In genomic region chr12:55075296-55075695, GRCm38 (mm10) we compare ENCODE assay signal across 25 mouse cellular contexts. TPM values are rescaled to one million over a fixed set of nuclear protein-coding genes. Genes with fewer than 3 reads are reported as not detected.
DNase-seq lines count a peak whose midpoint lies in the region; ATAC-seq lines count a peak whose summit lies in the region.
"Had no signal": no experiment of that assay in that cellular context is flagged by ENCODE, and none has a peak within 500 bp of the region (broad histone marks: within the 10 kb centered on the region; RNA-seq: fewer than 3 reads in every experiment).

No protein-coding gene starts in this region.

- ATAC-seq in activated CD4-positive, CD25-positive, alpha-beta regulatory T cell, adult 4 months: no peak
- no peak for ATAC-seq in heart, embryonic 11.5 days (replicated peaks; ENCODE audit: insufficient number of reproducible peaks, low FRiP score, low TSS enrichment)
- ATAC-seq: forebrain, embryonic 13.5 days; inflammation-experienced regulatory T-cells, adult 6 months; liver, embryonic 12.5 days; liver, postnatal 0 days; midbrain, embryonic 13.5 days had no signal

- peak; percentile 36 for DNase-seq in left cerebral cortex, postnatal 4 days
- DNase-seq in left cerebral cortex, adult 8-10 months (ENCODE audit: low spot score in 2 of 2): no peak
- DNase-seq in cerebellum, adult 18-20 months: peak; percentile 65 to 69
- peak; percentile 76 for DNase-seq in cerebellum, adult 9-11 months
- no peak for DNase-seq in lung, postnatal 10 days
- DNase-seq: adrenal gland, postnatal 10 days; gastrocnemius, postnatal 10 days; heart, postnatal 14 days; kidney, adult 8-10 months; kidney, postnatal 14 days; liver, postnatal 0 days; thymus, adult 18-20 months; thymus, postnatal 25 days had no signal

- 99% methylated on average over 2 of the region's 2 CpGs for WGBS in heart, embryonic 11.5 days (ENCODE audit: insufficient replicate concordance)

- H3K9ac ChIP-seq in heart, embryonic 11.5 days (ENCODE audit: low read depth, low read length): no peak overlapping the region
- H3K9ac ChIP-seq: forebrain, embryonic 13.5 days; hindbrain, embryonic 15.5 days; liver, embryonic 12.5 days; liver, postnatal 0 days; midbrain, embryonic 13.5 days; neural tube, embryonic 13.5 days; stomach, embryonic 15.5 days had no signal

- no peaks in the 10 kb centered on the region for H3K36me3 ChIP-seq in heart, embryonic 11.5 days (ENCODE audit: control insufficient read depth, insufficient read depth, low read length)
- H3K36me3 ChIP-seq: hindbrain, embryonic 15.5 days; midbrain, embryonic 13.5 days; neural tube, embryonic 13.5 days; stomach, embryonic 15.5 days had no signal

- no peak overlapping the region for H3K4me3 ChIP-seq in heart, embryonic 11.5 days (ENCODE audit: low read depth, low read length)
- H3K4me3 ChIP-seq: forebrain, embryonic 13.5 days; hindbrain, embryonic 10.5 days; hindbrain, embryonic 15.5 days; left cerebral cortex, adult 2 months; liver, embryonic 12.5 days; midbrain, embryonic 13.5 days; neural tube, embryonic 13.5 days; stomach, embryonic 15.5 days had no signal

- peaks cover 2% of the 10 kb centered on the region; the same call in 1 of the 2 replicates for H3K4me1 ChIP-seq in heart, embryonic 11.5 days (ENCODE audit: control insufficient read depth, insufficient read depth, low read length)
- H3K4me1 ChIP-seq: stomach, embryonic 15.5 days had no signal

- no peak overlapping the region for H3K27ac ChIP-seq in heart, embryonic 11.5 days (ENCODE audit: low read depth, low read length)
- H3K27ac ChIP-seq: forebrain, embryonic 13.5 days; hindbrain, embryonic 10.5 days; hindbrain, embryonic 15.5 days; left cerebral cortex, adult 2 months; liver, embryonic 12.5 days; macrophage; midbrain, embryonic 13.5 days; neural tube, embryonic 13.5 days; stomach, embryonic 15.5 days had no signal

- H3K4me2 ChIP-seq in heart, embryonic 11.5 days: no peak overlapping the region
- H3K4me2 ChIP-seq: forebrain, embryonic 13.5 days; hindbrain, embryonic 15.5 days; liver, embryonic 12.5 days; midbrain, embryonic 13.5 days; neural tube, embryonic 13.5 days; stomach, embryonic 15.5 days had no signal

- H3K9me3 ChIP-seq in heart, embryonic 11.5 days (replicated peaks; ENCODE audit: control insufficient read depth, low read length): no peaks in the 10 kb centered on the region
- H3K9me3 ChIP-seq: forebrain, embryonic 13.5 days; hindbrain, embryonic 10.5 days; hindbrain, embryonic 15.5 days; liver, embryonic 12.5 days; midbrain, embryonic 13.5 days; neural tube, embryonic 13.5 days; stomach, embryonic 15.5 days had no signal

- intact Hi-C loops in left cerebral cortex, postnatal 4 days (cut with DNase I): no loop called here

- H3K27me3 ChIP-seq in heart, embryonic 11.5 days (ENCODE audit: control insufficient read depth, insufficient read depth, low read length): no peaks in the 10 kb centered on the region
- H3K27me3 ChIP-seq: forebrain, embryonic 13.5 days; hindbrain, embryonic 15.5 days; liver, embryonic 12.5 days; midbrain, embryonic 13.5 days; neural tube, embryonic 13.5 days; stomach, embryonic 15.5 days had no signal

RNA-seq across cellular contexts. Expression of gene 2700097O09Rik, which starts 4.6 kb away (rescaled TPM):
- 10 to 100 TPM; 12.6 to 13.8 TPM for total RNA-seq in left cerebral cortex, postnatal 4 days (2021)
- 10 to 100 TPM in 1 of 4 experiments, 1 to 10 TPM in 3; 7.1 to 13.8 (median 8.1) TPM for total RNA-seq in left cerebral cortex, adult 8-10 months (2022)
- polyA plus RNA-seq in activated CD4-positive, CD25-positive, alpha-beta regulatory T cell, adult 4 months (2017; shearing (Covaris generic)): 10 to 100 TPM; 14.0 to 17.8 TPM
- polyA plus RNA-seq in heart, embryonic 11.5 days (2014; fragmentation: Nextera tagmentation; extraction: Ambion mirVana): 25.6 and 31.5 TPM in 2 replicates

RNA-seq across cellular contexts. Expression of gene Srp54a, which starts 4.8 kb away (rescaled TPM):
- 100 to 1,000 TPM; 108 to 111 TPM for total RNA-seq in left cerebral cortex, postnatal 4 days (2021)
- total RNA-seq in left cerebral cortex, adult 8-10 months (2022): 100 to 1,000 TPM in 2 of 4 experiments, 10 to 100 TPM in 2; 95.1 to 102 (median 100) TPM
- 100 to 1,000 TPM; 137 to 147 TPM for polyA plus RNA-seq in activated CD4-positive, CD25-positive, alpha-beta regulatory T cell, adult 4 months (2017; shearing (Covaris generic))
- 131 and 159 TPM in 2 replicates for polyA plus RNA-seq in heart, embryonic 11.5 days (2014; fragmentation: Nextera tagmentation; extraction: Ambion mirVana)

RNA-seq across cellular contexts. Expression of gene Fam177a, which starts 49.0 kb away (rescaled TPM):
- total RNA-seq in left cerebral cortex, postnatal 4 days (2021): 10 to 100 TPM; 32.6 to 47.0 TPM
- total RNA-seq in left cerebral cortex, adult 8-10 months (2022): 10 to 100 TPM in 3 of 4 experiments, 1 to 10 TPM in 1; 9.9 to 20.4 (median 18.9) TPM
- polyA plus RNA-seq in activated CD4-positive, CD25-positive, alpha-beta regulatory T cell, adult 4 months (2017; shearing (Covaris generic)): 10 to 100 TPM; 17.8 to 22.9 TPM
- 15.3 and 19.5 TPM in 2 replicates for polyA plus RNA-seq in heart, embryonic 11.5 days (2014; fragmentation: Nextera tagmentation; extraction: Ambion mirVana)

Comparison
In these comparisons a context has a peak if more than half of its experiments do, and no peak if none do; other contexts are left out.
1. DNase-seq: peak in left cerebral cortex, postnatal 4 days (single experiment), cerebellum, adult 18-20 months (2 of 2) and cerebellum, adult 9-11 months (single experiment); none in left cerebral cortex, adult 8-10 months (0 of 2) and lung, postnatal 10 days (single experiment).